Mouse (Mus musculus) brain, adult 2 months (tissue): ENCODE measurements around the gene Gdpgp1.

Experiments
- DNase-seq: peaks from one replicate; pipeline ENCODE4 v3.0.0; 2011; ENCODE audit warnings: low read depth, low spot score

The Gdpgp1 gene

GRCm38 (mm10) chr7:80199851-80200587 lies 32.6 kb upstream of the Gdpgp1 start:
- no peak for DNase-seq

GRCm38 (mm10) chr7:80200588-80200945 lies 32.1 kb upstream of the Gdpgp1 start:
- DNase-seq = no peak

- no peak for DNase-seq
These were observed 31.6 kb upstream of the Gdpgp1 start for GRCm38 (mm10) chr7:80200963-80201539.

GRCm38 (mm10) chr7:80201888-80202540 lies 30.7 kb upstream of the Gdpgp1 start:
- DNase-seq = no peak

- no peak for DNase-seq
These were observed 29.7 kb upstream of the Gdpgp1 start for GRCm38 (mm10) chr7:80202961-80203360.

GRCm38 (mm10) chr7:80203638-80204096 lies 29.0 kb upstream of the Gdpgp1 start:
- no peak for DNase-seq

- no peak for DNase-seq
These were observed 28.3 kb upstream of the Gdpgp1 start for GRCm38 (mm10) chr7:80204362-80204761.

- DNase-seq = no peak
These were observed 27.7 kb upstream of the Gdpgp1 start for GRCm38 (mm10) chr7:80204961-80205360.

GRCm38 (mm10) chr7:80205705-80206589 lies 26.7 kb upstream of the Gdpgp1 start:
- DNase-seq = no peak

- DNase-seq = no peak
These were observed 25.3 kb upstream of the Gdpgp1 start for GRCm38 (mm10) chr7:80207314-80207731.

- no peak for DNase-seq
These were observed 24.5 kb upstream of the Gdpgp1 start for GRCm38 (mm10) chr7:80208026-80208642.

- DNase-seq = no peak
These were observed 23.8 kb upstream of the Gdpgp1 start for GRCm38 (mm10) chr7:80208738-80209430.

- peak; percentile 43 for DNase-seq
These were observed 23.0 kb upstream of the Gdpgp1 start for GRCm38 (mm10) chr7:80209669-80210068.

- DNase-seq = no peak
These were observed 21.7 kb upstream of the Gdpgp1 start for GRCm38 (mm10) chr7:80210982-80211381.

- DNase-seq = no peak
These were observed 19.1 kb upstream of the Gdpgp1 start for GRCm38 (mm10) chr7:80213604-80214003.

GRCm38 (mm10) chr7:80214459-80214858 lies 18.2 kb upstream of the Gdpgp1 start:
- no peak for DNase-seq

GRCm38 (mm10) chr7:80215398-80215797 lies 17.3 kb upstream of the Gdpgp1 start:
- peak; percentile 81 for DNase-seq

GRCm38 (mm10) chr7:80216566-80216965 lies 16.1 kb upstream of the Gdpgp1 start:
- DNase-seq = peak; percentile 30

- no peak for DNase-seq
These were observed 14.0 kb upstream of the Gdpgp1 start for GRCm38 (mm10) chr7:80218666-80219065.

GRCm38 (mm10) chr7:80220237-80220797 lies 12.3 kb upstream of the Gdpgp1 start:
- DNase-seq = no peak
